Mouse (Mus musculus): ENCODE measurements around the gene Sh3rf3.

DNA sequence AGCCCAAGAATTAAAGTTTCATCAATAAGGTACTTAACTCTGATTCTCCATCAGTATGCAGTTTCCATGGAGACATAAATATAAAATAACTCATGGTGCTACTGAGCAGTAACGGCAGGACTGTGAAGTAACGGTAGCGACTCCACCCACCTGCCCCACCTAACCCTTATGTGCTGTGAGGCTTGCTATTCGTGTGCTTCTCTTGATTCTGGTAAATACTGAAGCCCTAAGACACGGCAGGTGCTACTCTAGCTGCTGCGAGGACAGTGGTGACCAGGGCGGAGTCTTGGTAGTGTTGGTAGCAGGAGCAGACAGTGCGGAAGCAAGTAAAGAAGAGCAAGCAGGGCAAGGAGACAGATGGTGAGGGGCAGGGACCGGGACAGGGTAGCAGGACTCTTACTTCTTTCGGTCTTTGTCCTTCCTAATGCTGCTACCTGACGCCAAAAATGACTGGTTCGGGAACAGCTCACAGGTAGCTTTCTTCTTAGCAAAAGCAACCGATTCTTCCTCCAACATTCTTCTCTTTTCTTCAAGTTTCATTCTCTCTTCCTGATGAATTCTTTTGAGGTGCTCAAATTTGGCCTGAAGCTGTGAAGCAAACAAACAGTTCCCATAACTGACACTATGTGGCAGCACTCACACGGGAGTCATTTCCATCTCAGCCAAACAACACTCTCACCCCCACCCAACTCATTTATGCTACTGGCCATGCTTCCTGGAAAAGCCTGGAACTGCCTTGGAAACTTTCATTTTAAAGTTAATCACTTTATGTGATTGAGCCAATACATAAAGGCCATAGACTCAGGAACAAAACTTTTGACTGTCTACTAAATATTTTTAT, 353.2 kb downstream of the Sh3rf3 start:
- peak; percentile 76 for TF ChIP-seq CTCF (conservative IDR thresholded peaks at IDR 0.05; ENCODE audit: low read length)
- TF ChIP-seq NANOG (IDR thresholded peaks at IDR 0.05; ENCODE audit: borderline replicate concordance, low read length): no peak

All from E14TG2a.4 (cell line).